8 mouse cellular contexts compared by ENCODE assay signal in the genomic region with DNA sequence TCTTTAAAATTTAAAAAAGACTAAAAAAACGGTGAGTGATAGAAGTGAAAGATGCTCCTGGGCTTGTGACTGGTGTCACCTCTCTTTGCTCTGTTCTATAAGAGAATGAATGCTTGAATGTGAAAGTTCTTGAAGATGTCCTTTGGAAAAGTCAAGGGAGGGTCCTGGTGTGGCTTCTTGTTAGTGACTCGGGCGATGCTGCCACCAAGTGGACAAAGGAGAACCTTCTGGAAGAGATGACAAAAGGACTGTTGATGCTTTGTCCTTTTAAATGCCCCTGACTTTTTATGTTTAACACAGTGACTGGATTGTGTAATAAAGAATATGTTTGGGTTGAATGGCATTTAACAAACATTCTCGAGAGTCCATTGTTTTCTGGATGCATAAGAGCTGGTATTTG. TPM values are rescaled to one million over a fixed set of nuclear protein-coding genes. Genes with fewer than 3 reads are reported as not detected.
DNase-seq lines count a peak whose midpoint lies in the region; ATAC-seq and TF ChIP-seq lines count a peak whose summit lies in the region.
"Had no signal": no experiment of that assay in that cellular context is flagged by ENCODE, and none has a peak within 500 bp of the region (broad histone marks: within the 10 kb centered on the region; RNA-seq: fewer than 3 reads in every experiment).

No protein-coding gene starts in this region.

- DNase-seq in midbrain, embryonic 11.5 days (ENCODE audit: low spot score, missing footprints), result peak; percentile 82
- DNase-seq in R1 (ENCODE audit: low read depth, low spot score), result peak; percentile 70
- DNase-seq in cerebellum, adult 2 months, result peak; percentile 24 to 37
- peak; percentile 46 for DNase-seq in limb, embryonic 10.5 days (ENCODE audit: low spot score)
- peak; percentile 66 to 75 for DNase-seq in right cerebral cortex, adult 2 months (ENCODE audit: low spot score in 2 of 2)

- 24% methylated on average over 4 of the region's 4 CpGs for WGBS in midbrain, embryonic 11.5 days
- 23% methylated on average over 4 of the region's 4 CpGs for WGBS in midbrain, embryonic 13.5 days
- 19% methylated on average over 4 of the region's 4 CpGs for WGBS in cerebellum, adult 2 months
- WGBS in limb, embryonic 10.5 days, result 26% methylated on average over 4 of the region's 4 CpGs

- H3K36me3 ChIP-seq in midbrain, embryonic 11.5 days (ENCODE audit: control insufficient read depth, insufficient read depth, low read length), result no peaks in the 10 kb centered on the region
- no peaks in the 10 kb centered on the region for H3K36me3 ChIP-seq in midbrain, embryonic 13.5 days
- no peaks in the 10 kb centered on the region for H3K36me3 ChIP-seq in limb, embryonic 10.5 days

- TF ChIP-seq CTCF in cerebellum, adult 2 months (IDR thresholded peaks at IDR 0.05; ENCODE audit: borderline replicate concordance, insufficient read depth, low read depth, low read length), result peak; percentile 63

- no peak overlapping the region for H3K4me3 ChIP-seq in midbrain, embryonic 11.5 days (ENCODE audit: low read depth, low read length)
- H3K4me3 ChIP-seq in midbrain, embryonic 13.5 days (replicated peaks), result no peak overlapping the region
- no peak overlapping the region for H3K4me3 ChIP-seq in cerebellum, adult 2 months (replicated peaks; ENCODE audit: insufficient read depth, low read depth, low read length)
- H3K4me3 ChIP-seq in limb, embryonic 10.5 days, result no peak overlapping the region

- H3K9me3 ChIP-seq in midbrain, embryonic 11.5 days (ENCODE audit: control insufficient read depth, low read length), result no peaks in the 10 kb centered on the region
- no peaks in the 10 kb centered on the region for H3K9me3 ChIP-seq in midbrain, embryonic 13.5 days
- H3K9me3 ChIP-seq in limb, embryonic 10.5 days (replicated peaks), result no peaks in the 10 kb centered on the region

- no peak for TF ChIP-seq POLR2A in cerebellum, adult 2 months (IDR thresholded peaks at IDR 0.05; ENCODE audit: borderline replicate concordance, insufficient read depth, low read length)

- H3K27ac ChIP-seq in midbrain, embryonic 11.5 days (ENCODE audit: low read depth, low read length), result no peak overlapping the region
- H3K27ac ChIP-seq in midbrain, embryonic 13.5 days, result no peak overlapping the region
- no peak overlapping the region for H3K27ac ChIP-seq in cerebellum, adult 2 months (ENCODE audit: insufficient read depth, low read length)
- no peak overlapping the region for H3K27ac ChIP-seq in limb, embryonic 10.5 days

- H3K27me3 ChIP-seq in midbrain, embryonic 11.5 days (ENCODE audit: control insufficient read depth, insufficient read depth, low read length), result no peaks in the 10 kb centered on the region
- H3K27me3 ChIP-seq in midbrain, embryonic 13.5 days, result no peaks in the 10 kb centered on the region
- H3K27me3 ChIP-seq in cerebellum, adult 2 months (ENCODE audit: control insufficient read depth, insufficient read depth, low read length), result no peaks in the 10 kb centered on the region
- H3K27me3 ChIP-seq in limb, embryonic 10.5 days (ENCODE audit: low read depth, poor library complexity, severe bottlenecking), result no peaks in the 10 kb centered on the region

- H3K4me2 ChIP-seq in midbrain, embryonic 11.5 days, result no peak overlapping the region
- no peak overlapping the region for H3K4me2 ChIP-seq in midbrain, embryonic 13.5 days (replicated peaks)

- H3K4me1 ChIP-seq in midbrain, embryonic 11.5 days (ENCODE audit: control insufficient read depth, insufficient read depth, low read length), result no peaks in the 10 kb centered on the region
- no peaks in the 10 kb centered on the region for H3K4me1 ChIP-seq in midbrain, embryonic 13.5 days (replicated peaks)
- no peaks in the 10 kb centered on the region for H3K4me1 ChIP-seq in cerebellum, adult 2 months (ENCODE audit: control insufficient read depth, insufficient read depth, low read length)
- H3K4me1 ChIP-seq in limb, embryonic 10.5 days, result no peaks in the 10 kb centered on the region

- H3K9ac ChIP-seq in midbrain, embryonic 11.5 days (ENCODE audit: low read length), result no peak overlapping the region
- no peak overlapping the region for H3K9ac ChIP-seq in midbrain, embryonic 13.5 days (replicated peaks)

- ATAC-seq in midbrain, embryonic 11.5 days (ENCODE audit: low FRiP score), result no peak
- no peak for ATAC-seq in midbrain, embryonic 13.5 days
- ATAC-seq in hematopoietic stem cell, adult 5-6 weeks (replicated peaks in 1 of 2; ENCODE audit: insufficient read depth in 1 of 2, low FRiP score in 2 of 2, low TSS enrichment in 1 of 2, low read depth in 1 of 2, poor library complexity in 2 of 2, severe bottlenecking in 2 of 2), result peak; percentile 64 to 65

RNA-seq across cellular contexts. Expression of a gene that starts 45.9 kb away (rescaled TPM):
- polyA plus RNA-seq in midbrain, embryonic 11.5 days (2014; fragmentation: Nextera tagmentation; extraction: Ambion mirVana), result not detected in 2 replicates
- not detected in 2 replicates for polyA plus RNA-seq in midbrain, embryonic 13.5 days (2015; fragmentation: Nextera tagmentation; extraction: Ambion mirVana)
- polyA plus RNA-seq in cerebellum, adult 2 months (2012; rRNA removed), result not detected in 2 replicates
- total RNA-seq in hematopoietic stem cell, adult 5-6 weeks (2017), result not detected in 2 replicates
- not detected in 2 replicates for polyA plus RNA-seq in limb, embryonic 10.5 days (2016; fragmentation: Nextera tagmentation; extraction: Ambion mirVana)
- polyA plus RNA-seq: heart, embryonic 14.5 days had no signal

Comparison
In these comparisons a context has a peak if more than half of its experiments do, and no peak if none do; other contexts are left out.
1. ATAC-seq: peak in hematopoietic stem cell, adult 5-6 weeks (2 of 2); none in midbrain, embryonic 11.5 days (single experiment) and midbrain, embryonic 13.5 days (single experiment).
2. DNase-seq: peak in every context shown above with its lines; median percentile 82 in midbrain, embryonic 11.5 days; 70 in right cerebral cortex, adult 2 months; 70 in R1; 46 in limb, embryonic 10.5 days; 30 in cerebellum, adult 2 months.